Mouse (Mus musculus): ENCODE data around the gene Epsti1.

Epsti1 gene

GRCm38 (mm10) chr14:78015540-78016321 is 111.7 kb downstream of the Epsti1 start:
- DNase-seq (ENCODE audit: low read depth, low spot score): no peak

GRCm38 (mm10) chr14:78016398-78016797 is 112.4 kb downstream of the Epsti1 start:
- DNase-seq (ENCODE audit: low read depth, low spot score): no peak

GRCm38 (mm10) chr14:78019935-78020334 is 115.9 kb downstream of the Epsti1 start:
- no peak for DNase-seq (ENCODE audit: low read depth, low spot score)

GRCm38 (mm10) chr14:78038876-78039275 is 134.8 kb downstream of the Epsti1 start:
- no peak for DNase-seq (ENCODE audit: low read depth, low spot score)

GRCm38 (mm10) chr14:78040643-78041042 is 136.6 kb downstream of the Epsti1 start:
- DNase-seq (ENCODE audit: low read depth, low spot score): no peak

GRCm38 (mm10) chr14:78041886-78042526 is 138.0 kb downstream of the Epsti1 start:
- no peak for DNase-seq (ENCODE audit: low read depth, low spot score)

GRCm38 (mm10) chr14:78043079-78043478 is 139.0 kb downstream of the Epsti1 start:
- DNase-seq (ENCODE audit: low read depth, low spot score): no peak

GRCm38 (mm10) chr14:78048258-78048657 is 144.2 kb downstream of the Epsti1 start:
- no peak for DNase-seq (ENCODE audit: low read depth, low spot score)

- DNase-seq (ENCODE audit: low read depth, low spot score): no peak
These were observed 144.6 kb downstream of the Epsti1 start for GRCm38 (mm10) chr14:78048674-78049073.

Measured in forelimb bud, embryonic 11.5 days (tissue).